Mouse (Mus musculus) lung, postnatal 10 days (tissue): ENCODE measurements around the gene Rnf169.

ENCODE experiments used
- DNase-seq: peaks from one replicate; pipeline ENCODE4 v3.0.0; 2021

Gene Rnf169

GRCm38 (mm10) chr7:99890168-99890755 is 90.0 kb downstream of the Rnf169 start:
- no peak for DNase-seq

- peak; percentile 62 for DNase-seq
Measured at GRCm38 (mm10) chr7:99889175-99889880, 90.9 kb downstream of the Rnf169 start.

GRCm38 (mm10) chr7:99887743-99888142 is 92.5 kb downstream of the Rnf169 start:
- no peak for DNase-seq

- DNase-seq: no peak
Measured at GRCm38 (mm10) chr7:99887230-99887735, 93.0 kb downstream of the Rnf169 start.

GRCm38 (mm10) chr7:99878254-99878653 is 102.0 kb downstream of the Rnf169 start:
- no peak for DNase-seq

- peak; percentile 86 for DNase-seq
Measured at GRCm38 (mm10) chr7:99876345-99876744, 103.9 kb downstream of the Rnf169 start.

- DNase-seq: no peak
Measured at GRCm38 (mm10) chr7:99875891-99876290, 104.4 kb downstream of the Rnf169 start.

GRCm38 (mm10) chr7:99873965-99874364 is 106.3 kb downstream of the Rnf169 start:
- DNase-seq: no peak
